Mouse (Mus musculus): ENCODE measurements around the gene Ccr10. TPM values are rescaled to one million over a fixed set of nuclear protein-coding genes. Genes with fewer than 3 reads are reported as not detected.

The Ccr10 gene
- total RNA-seq, 2 experiments from 2014 or later: 0.19 to 0.26 TPM

DNA sequence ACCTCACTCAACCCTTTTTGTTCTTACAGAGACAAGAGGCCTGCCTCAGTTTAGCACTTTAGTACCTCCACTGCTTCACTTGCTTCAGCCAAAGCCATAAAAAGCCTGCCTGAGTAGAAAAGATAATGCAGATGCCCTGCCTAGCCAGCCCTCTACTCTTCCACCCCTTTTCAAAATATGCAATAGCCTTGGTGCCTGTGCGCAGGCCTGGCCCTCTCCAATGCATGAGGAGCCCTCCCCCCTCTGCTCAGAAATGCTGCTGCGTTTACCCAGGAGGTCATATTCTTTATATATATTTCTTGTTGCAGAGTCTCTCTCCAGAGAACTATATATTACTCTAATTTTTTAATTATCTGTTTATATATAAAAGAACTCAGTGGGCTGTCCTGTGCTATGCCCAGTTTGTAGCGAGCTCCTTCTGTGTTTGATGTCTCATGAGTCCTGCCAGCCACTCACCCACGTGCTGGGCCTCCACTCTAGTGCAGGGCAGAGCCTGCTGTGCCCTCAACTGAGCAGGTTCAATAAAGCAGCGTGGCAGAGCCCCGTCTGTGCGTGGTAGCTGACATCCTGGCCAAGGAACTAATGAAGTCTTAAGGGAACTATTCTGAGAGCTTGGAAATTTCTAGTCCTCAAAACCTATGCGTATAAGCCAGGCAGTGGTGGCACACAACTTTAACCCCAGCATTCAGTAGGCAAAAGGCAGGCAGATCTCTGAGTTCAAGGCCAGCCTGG lies 15.1 kb upstream of the Ccr10 start:
- intact Hi-C loops (cut with DNase I): no loop called here
- no peak for DNase-seq (ENCODE audit: low spot score in 2 of 2)

DNA sequence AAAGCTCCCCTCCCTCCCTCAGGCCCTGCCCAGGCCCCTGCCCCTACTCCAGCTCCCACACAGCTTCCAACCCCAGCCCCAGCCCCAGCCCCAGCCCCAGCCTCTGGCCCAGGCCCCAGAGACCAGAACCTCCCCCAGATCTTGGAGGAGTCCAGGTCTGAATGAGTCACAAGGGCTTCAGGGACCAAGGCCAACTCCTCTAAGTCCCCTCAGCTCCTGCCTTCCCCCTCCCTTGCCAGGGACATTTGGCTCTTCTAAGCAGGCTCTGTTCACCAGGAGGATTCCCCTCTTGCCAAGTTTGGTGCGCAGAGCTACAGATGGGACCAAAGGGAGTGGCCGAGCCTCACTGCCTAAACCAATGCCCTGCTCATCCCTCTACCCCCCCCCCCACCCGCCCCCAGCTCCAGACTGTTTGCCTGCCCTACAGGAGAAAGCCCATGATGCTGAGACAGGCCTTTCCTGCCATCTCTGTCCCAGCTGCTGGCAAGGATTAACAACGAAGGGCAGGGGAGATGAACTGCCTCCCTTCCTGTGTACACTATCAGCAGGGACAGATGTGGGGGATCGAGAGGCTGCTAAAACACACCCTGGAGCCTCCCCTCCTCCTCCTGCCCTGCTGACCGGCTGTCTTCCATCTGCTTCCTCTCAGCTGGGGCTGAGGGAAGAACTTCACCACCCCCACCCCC lies 14.4 kb upstream of the Ccr10 start:
- intact Hi-C loops (cut with DNase I): no loop called here
- DNase-seq (ENCODE audit: low spot score in 2 of 2): peak in 1 of 2 experiments; percentile 50

DNA sequence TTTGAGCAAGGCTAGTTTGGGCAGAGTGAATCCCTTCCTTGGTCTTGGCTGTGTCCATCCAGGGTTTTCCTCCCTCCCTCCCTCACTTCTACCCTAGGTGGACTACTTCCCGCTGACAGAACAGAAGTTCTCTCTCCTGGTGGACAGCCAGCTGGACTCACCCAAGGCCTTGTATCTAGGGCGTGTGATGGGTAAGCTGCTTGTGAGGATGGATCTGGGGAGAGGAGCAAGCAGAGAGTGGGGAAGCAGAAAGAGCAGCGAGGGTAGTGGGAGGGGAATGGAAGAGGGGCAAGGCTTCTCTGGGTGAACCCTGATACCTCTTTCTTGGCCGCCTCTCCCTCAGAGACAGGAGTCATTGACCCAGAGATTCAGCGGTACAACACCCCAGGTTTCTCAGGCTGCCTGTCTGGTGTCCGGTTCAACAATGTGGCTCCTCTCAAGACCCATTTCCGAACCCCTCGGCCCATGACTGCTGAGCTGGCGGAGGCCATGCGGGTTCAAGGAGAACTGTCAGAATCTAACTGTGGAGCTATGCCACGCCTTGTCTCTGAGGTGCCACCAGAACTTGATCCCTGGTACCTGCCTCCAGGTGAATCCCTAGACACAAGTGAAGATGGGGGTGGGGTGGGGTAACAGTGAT lies 13.0 kb upstream of the Ccr10 start:
- intact Hi-C loops (cut with DNase I): no loop called here
- no peak for DNase-seq (ENCODE audit: low spot score in 2 of 2)

DNA sequence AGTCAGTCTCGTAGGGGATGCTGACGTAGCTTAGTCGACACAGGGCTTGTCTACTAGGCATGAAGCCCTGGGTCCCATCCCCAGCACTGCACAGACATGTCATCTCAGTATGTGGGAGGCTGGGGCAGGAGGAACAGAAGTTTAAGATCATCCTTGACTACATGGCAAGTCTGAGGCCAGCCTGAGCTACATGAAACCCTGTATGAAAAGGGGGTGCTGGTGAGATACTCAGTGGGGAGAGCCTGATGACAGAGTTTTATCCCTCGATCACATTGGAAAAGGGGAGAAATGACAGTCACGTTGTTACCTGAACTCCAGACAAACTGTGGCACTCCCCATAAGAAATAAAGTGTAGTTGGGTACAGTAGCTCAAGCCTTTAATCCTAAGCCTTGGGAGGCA lies 12.3 kb upstream of the Ccr10 start:
- intact Hi-C loops (cut with DNase I): no loop called here
- no peak for DNase-seq (ENCODE audit: low spot score in 2 of 2)

DNA sequence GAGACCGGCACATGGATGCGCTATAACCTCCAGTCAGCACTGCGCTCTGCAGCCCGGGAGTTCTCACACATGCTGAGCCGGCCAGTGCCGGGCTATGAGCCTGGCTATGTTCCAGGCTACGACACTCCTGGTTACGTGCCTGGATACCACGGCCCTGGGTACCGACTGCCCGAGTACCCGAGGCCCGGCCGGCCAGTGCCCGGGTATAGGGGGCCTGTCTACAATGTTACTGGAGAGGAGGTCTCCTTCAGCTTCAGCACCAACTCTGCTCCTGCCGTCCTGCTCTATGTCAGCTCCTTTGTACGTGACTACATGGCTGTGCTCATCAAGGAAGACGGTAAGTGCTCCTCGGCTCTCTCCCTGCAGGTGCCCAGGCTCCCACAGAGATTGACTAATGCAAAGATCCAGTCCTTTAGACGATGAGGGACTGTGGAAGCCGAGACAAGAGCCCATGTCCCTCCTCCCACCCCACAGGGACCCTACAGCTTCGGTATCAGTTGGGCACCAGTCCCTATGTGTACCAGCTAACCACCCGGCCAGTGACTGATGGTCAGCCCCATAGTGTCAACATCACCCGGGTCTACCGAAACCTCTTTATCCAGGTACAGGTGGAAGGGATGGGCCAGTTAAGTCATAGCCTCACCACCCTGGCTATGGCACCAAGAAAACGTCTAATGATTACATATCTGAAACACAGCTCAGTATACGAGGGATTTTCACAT lies 11.4 kb upstream of the Ccr10 start:
- no peak for DNase-seq (ENCODE audit: low spot score in 2 of 2)
- intact Hi-C loops (cut with DNase I): no loop called here

DNA sequence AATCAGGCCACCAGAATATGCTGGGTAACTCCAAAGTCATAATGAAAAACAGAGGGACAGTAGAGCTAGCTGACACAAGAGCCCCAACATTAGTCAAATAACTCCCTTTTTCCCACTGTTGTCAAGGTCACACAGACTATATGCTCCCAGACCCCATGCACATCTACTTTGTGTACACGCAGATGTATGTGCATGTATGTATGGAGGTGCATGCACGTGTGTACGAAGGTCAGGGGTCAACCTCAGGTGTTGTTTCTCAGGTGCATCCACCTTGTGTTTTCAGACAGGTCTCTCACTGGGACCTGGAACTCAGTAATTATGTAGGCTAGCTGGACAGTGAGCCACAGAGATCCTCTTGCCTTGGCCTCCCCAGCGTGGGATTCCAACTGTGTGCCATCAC lies 10.2 kb upstream of the Ccr10 start:
- intact Hi-C loops (cut with DNase I): no loop called here

DNA sequence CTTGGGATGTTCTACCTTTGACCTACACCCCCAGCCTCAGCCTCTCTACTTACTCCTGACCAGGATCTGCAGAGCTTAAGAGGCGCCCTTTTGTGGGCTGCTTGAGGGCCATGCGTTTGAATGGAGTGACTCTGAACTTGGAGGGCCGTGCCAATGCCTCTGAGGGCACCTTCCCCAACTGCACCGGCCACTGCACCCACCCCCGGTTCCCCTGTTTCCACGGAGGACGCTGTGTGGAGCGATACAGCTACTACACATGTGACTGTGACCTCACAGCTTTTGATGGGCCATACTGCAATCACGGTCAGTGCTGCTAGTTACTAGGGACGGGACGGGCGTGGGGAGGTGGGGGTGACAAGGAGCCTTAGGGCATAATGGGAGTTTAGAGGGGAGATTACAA lies 9.7 kb upstream of the Ccr10 start:
- intact Hi-C loops (cut with DNase I): no loop called here
- DNase-seq (ENCODE audit: low spot score in 2 of 2): no peak

More for the DNA sequence above, 10.2 kb upstream of the Ccr10 start:
- no peak for DNase-seq (ENCODE audit: low spot score in 2 of 2)

DNA sequence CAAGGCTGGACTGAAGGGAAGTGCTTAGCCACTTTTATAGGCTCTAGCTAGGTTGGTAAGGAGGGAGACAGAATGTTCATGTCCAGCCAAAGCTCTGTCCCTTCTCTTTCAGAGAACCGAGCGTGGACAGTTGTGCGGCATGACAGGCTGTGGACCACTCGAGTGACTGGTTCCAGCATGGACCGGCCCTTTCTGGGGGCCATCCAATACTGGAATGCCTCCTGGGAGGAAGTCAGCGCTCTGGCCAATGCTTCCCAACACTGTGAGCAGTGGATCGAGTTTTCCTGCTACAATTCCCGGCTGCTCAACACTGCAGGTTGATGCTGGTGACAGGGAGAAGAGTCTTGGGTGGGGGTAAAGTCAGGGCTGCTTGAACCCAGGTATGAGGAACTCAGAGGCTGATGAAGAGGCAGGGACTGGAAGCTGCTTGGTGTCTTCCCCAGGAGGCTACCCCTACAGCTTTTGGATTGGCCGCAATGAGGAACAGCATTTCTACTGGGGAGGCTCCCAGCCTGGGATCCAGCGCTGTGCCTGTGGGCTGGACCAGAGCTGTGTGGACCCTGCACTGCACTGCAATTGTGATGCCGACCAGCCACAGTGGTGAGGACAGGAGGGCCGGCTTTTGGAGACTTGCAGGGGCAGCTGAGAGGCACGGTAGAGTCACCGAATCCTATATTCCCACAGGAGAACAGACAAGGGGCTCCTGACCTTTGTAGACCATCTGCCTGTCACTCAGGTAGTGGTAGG lies 7.7 kb upstream of the Ccr10 start:
- intact Hi-C loops (cut with DNase I): no loop called here
- no peak for DNase-seq (ENCODE audit: low spot score in 2 of 2)

DNA sequence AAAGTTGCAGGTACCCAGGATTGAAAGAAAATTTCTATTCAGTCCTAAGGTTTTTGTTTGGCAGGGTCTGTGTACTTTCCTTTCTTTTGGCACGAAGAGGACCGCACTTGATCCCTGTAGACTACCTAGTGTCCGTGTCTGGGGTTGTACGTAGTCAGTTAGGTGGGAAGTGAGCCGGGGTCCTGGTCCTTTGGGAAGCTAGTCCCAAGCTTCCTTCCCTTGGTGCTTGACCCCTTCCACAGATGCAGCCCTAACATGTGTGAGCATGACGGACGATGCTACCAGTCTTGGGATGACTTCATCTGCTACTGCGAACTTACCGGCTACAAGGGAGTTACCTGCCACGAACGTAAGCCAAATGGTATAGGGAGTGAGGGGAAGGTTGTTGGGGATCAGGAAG lies 6.7 kb upstream of the Ccr10 start:
- intact Hi-C loops (cut with DNase I): no loop called here
- no peak for DNase-seq (ENCODE audit: low spot score in 2 of 2)

DNA sequence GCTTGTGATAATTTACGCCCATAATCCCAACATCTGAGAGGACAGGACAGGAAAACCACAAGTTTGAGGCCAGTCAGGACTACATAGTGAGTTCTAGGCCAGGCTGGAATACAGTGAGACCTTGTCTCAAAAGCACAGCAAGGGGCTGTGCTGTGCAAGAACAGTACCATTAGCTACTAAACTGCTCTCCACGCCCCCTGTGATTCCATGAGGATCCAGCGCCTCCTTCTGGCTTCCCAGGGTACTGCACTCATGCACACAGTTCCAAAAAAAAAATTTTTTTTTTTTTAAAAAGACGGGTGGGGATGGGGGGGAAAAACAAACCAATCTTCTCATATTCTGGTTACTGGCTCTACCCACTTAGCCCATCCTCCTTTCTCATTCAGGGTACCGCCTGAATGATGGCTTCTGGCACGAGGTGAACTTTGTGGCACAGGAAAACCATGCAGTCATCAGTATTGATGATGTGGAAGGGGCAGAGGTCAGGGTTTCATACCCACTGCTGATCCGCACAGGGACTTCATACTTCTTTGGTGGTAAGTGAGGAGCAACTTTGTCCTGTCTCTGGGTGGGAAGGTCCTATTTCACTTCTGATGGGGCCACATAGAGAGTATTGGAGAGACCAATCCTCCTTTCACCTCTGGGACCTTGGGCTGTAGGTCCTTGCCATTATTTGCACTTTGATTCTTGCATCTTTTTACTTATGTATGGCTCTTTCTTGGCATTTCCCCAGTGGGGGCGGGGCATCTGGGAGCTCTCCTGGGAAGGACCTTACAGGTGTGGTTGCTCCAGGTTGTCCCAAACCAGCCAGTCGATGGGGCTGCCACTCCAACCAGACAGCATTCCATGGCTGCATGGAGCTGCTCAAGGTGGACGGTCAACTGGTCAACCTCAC lies 5.8 kb upstream of the Ccr10 start:
- intact Hi-C loops (cut with DNase I): no loop called here
- peak in 1 of 2 experiments; percentile 68 for DNase-seq (ENCODE audit: low spot score in 2 of 2)

DNA sequence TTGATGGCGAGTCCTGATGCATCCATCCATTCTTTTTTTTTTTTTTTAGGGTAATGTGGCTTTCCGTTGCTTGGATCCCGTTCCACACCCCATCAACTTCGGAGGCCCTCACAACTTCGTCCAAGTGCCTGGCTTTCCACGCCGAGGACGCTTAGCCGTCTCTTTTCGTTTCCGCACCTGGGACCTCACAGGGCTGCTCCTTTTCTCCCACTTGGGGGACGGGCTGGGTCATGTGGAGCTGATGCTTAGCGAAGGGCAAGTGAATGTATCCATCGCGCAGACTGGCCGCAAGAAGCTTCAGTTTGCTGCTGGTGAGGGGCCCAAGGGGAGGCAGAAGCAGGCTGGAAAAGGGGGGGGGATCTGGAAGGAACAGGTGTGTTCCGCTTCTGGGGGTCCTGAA lies 5.0 kb upstream of the Ccr10 start:
- intact Hi-C loops (cut with DNase I): no loop called here
- DNase-seq (ENCODE audit: low spot score in 2 of 2): no peak

DNA sequence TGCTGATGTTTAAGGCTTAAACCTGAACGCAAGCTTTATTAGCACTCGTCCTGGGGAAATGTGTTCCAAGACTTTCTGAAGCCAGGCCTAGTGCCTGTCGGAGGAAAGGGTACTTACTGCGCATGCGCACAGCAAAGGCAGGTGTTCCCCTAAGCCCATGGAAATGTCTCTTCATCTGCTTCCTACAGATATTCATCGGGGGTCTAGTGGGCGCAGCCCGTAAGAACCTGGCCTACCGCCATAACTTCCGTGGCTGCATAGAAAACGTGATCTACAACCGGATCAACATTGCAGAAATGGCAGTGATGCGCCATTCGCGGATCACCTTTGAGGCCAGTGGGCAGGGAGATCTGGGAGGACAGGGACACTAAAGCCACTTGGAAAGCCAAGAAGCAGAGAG lies 4.1 kb upstream of the Ccr10 start:
- intact Hi-C loops (cut with DNase I): loop anchor here (10.0 kb wide), 1 partner anchor 55 kb away; no protein-coding TSS in a partner anchor
- no peak for DNase-seq (ENCODE audit: low spot score in 2 of 2)

DNA sequence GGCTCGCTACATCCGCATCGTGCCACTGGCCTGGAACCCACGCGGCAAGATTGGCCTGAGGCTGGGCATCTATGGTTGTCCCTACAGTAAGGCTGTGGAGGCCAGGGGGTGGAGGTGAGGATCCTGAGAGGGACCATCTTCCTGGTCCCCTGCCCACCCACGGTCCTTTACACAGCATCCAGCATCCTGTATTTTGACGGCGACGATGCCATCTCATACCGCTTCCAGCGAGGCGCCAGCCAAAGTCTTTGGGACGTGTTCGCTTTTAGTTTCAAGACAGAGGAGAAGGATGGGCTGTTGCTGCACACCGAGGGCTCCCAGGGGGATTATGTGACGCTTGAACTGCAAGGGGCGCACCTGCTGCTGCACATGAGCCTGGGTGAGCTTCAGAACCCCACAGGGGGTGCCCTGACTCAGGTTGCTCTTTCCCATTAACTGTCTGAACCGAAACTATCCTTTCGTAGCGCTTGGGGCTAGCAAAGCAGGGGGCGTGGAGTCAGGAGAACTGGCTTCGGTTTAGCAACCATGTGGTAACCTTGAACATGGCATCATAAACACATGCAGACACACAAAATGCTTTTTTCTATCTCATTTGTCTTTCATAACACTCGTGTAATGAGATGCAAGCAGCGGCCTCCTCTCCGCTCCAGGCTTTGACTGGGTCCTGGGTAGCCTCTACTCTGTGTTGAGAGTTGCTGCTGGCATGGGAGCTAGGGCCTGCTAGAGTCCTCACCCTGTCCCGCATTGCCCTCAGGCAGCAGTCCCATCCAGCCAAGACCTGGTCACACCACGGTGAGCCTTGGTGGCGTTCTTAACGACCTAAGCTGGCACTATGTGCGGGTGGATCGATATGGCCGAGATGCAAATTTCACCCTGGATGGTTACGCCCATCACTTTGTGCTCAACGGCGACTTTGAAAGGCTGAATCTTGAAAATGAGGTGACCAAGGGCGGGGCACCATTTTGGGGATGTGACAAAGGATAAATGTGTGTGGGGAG lies 3.1 kb upstream of the Ccr10 start:
- no peak for DNase-seq (ENCODE audit: low spot score in 2 of 2)
- intact Hi-C loops (cut with DNase I): loop anchor here (10.0 kb wide), 1 partner anchor 54 kb away; no protein-coding TSS in a partner anchor

DNA sequence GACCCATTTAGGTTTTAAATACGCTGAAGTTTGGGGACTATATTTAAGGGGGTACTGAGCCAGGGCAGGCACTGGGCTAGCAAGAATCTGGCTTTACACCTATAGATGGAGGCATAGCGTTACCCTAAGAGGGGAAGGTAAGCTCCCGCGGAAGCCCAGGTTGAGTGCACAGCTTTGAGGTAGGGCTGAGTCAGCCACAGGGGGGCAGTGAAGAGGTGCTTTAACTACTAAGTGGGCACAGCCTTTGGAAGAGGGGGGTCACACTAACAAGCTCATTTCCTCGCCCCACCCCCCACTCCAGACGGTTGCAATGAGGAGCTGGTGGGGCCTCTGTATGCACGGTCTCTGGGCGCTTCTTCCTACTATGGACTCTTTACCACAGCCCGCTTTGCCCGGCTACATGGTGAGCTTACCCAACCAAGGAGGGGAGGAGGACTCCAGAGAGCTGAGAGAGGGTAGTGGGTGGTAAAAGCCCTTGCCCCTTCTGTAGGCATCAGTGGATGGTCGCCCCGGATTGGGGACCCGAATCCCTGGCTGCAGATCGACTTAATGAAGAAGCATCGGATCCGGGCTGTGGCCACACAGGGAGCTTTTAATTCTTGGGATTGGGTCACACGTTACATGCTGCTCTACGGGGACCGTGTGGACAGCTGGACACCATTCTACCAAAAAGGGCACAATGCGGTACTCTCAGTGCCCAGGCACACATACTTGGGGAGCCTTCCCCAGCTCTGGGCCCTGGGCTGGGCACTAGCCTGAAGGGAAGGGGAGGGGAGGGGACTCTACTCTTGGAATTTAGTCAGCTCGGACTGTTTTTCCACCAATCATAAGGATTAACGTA lies 1.9 kb upstream of the Ccr10 start:
- intact Hi-C loops (cut with DNase I): loop anchor here (10.0 kb wide), 1 partner anchor 52 kb away; no protein-coding TSS in a partner anchor
- peak; percentile 68 to 85 for DNase-seq (ENCODE audit: low spot score in 2 of 2)

DNA sequence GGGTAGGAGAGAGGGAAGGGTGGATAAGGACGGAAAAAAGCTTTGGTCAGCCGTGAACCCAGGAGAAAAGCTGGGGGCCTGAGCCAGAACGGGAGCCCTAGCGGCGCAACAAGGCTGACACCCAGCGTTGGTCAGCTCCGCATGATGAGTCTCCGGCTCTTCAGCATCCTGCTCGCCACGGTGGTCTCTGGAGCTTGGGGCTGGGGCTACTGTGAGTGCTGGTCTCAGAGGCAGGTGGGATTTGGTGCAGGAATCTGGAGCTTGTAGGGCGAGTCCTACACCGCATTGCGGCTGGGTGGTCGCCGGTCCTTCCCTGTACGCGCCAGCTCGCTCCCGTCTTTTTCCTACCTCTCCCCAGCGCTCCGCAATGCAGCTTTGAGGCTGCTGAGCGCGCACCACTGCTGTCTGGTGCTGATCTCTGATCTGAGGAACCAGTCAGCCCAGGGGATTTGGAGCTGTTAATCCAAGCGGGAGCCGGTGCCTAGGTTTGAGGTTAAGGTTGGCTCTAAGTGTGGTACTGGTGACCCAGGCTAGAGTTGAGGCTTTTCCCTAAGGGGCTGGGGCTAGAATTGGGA lies 961 bp upstream of the Ccr10 start:
- intact Hi-C loops (cut with DNase I): loop anchor here (10.0 kb wide), 1 partner anchor 51 kb away; no protein-coding TSS in a partner anchor
- DNase-seq (ENCODE audit: low spot score in 2 of 2): peak in 1 of 2 experiments; percentile 52

DNA sequence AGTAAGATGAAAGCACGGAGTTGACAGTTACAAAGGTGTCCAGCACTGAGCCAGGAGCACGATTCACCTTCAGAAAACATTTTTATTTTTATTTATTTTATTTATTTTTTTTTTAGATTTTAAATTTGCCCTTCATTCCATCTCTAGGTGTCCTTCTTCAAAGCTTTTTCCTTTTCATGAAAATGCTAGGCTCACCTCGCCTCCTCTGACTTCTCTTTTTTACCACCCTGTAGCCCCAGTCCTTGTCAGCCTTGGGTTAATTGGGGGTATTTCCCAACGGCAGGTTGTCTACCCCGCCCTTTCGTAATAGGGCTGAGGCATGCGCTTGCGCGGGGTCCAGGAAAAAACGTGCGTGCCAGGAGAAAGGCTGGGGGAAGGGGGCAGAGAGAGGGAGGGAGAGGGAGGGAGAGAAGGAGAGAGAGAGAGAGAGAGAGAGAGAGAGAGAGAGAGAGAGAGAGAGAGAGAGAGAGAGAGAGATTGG lies 433 bp upstream of the Ccr10 start:
- intact Hi-C loops (cut with DNase I): loop anchor here (10.0 kb wide), 1 partner anchor 51 kb away; no protein-coding TSS in a partner anchor
- DNase-seq (ENCODE audit: low spot score in 2 of 2): peak in 1 of 2 experiments; percentile 69
